Mouse (Mus musculus) C2C12 (cell line): ENCODE measurements around the gene Tom1l2.

ENCODE experiments used
- CTCF ChIP-seq: IDR thresholded peaks from one replicate; pipeline ENCODE4 v1.5.1; 2011; ENCODE audit not compliant: control insufficient read depth, insufficient read depth, insufficient read length
- MYOG ChIP-seq: IDR thresholded peaks from one replicate; pipeline ENCODE4 v1.6.1; 2011; ENCODE audit not compliant: control insufficient read depth, insufficient read length; ENCODE audit errors: extremely low read depth

GRCm38 (mm10) chr11:60211152-60211551, 141.6 kb downstream of the Tom1l2 start:
- TF ChIP-seq CTCF (no peak), MYOG (no peak)
